Mouse (Mus musculus): ENCODE data around the gene Ppfibp2. TPM values are rescaled to one million over a fixed set of nuclear protein-coding genes. Genes with fewer than 3 reads are reported as not detected.

The Ppfibp2 gene
- polyA plus RNA-seq, 1 experiment: 11.7 TPM

GRCm38 (mm10) chr7:107690426-107691221, 95.6 kb downstream of the Ppfibp2 start:
- Histone ChIP-seq H3K27me3 (ENCODE audit: control insufficient read depth, insufficient read depth, low read length, poor library complexity, severe bottlenecking) (no peaks in the 10 kb centered on the region), H3K4me3 (ENCODE audit: low read depth, low read length) (no peak overlapping the region), H3K4me1 (ENCODE audit: control insufficient read depth, insufficient read depth, low read length) (peaks cover 4% of the 10 kb centered on the region), H3K9ac (ENCODE audit: low read depth, poor library complexity, severe bottlenecking) (no peak overlapping the region), H3K9me3 (replicated peaks; ENCODE audit: control insufficient read depth, insufficient read depth, low read length, poor library complexity, severe bottlenecking) (no peaks in the 10 kb centered on the region), H3K36me3 (ENCODE audit: control insufficient read depth, insufficient read depth, low read length, poor library complexity, severe bottlenecking) (no peaks in the 10 kb centered on the region), H3K27ac (ENCODE audit: insufficient read depth, low read length) (no peak overlapping the region)
- TF ChIP-seq POLR2A (IDR thresholded peaks at IDR 0.05; ENCODE audit: insufficient read depth, low read length) (no peak), CTCF (IDR thresholded peaks at IDR 0.05; ENCODE audit: low read depth, low read length) (no peak), EP300 (IDR thresholded peaks at IDR 0.05; ENCODE audit: insufficient read depth, low read depth, low read length) (no peak)

- no peak overlapping the region for H3K27ac ChIP-seq (ENCODE audit: insufficient read depth, low read length)
- no peak for TF ChIP-seq POLR2A (IDR thresholded peaks at IDR 0.05; ENCODE audit: insufficient read depth, low read length)
- no peak for TF ChIP-seq CTCF (IDR thresholded peaks at IDR 0.05; ENCODE audit: low read depth, low read length)
- no peak for TF ChIP-seq EP300 (IDR thresholded peaks at IDR 0.05; ENCODE audit: insufficient read depth, low read depth, low read length)
- H3K4me1 ChIP-seq (ENCODE audit: control insufficient read depth, insufficient read depth, low read length): no peaks in the 10 kb centered on the region
- H3K4me3 ChIP-seq (ENCODE audit: low read depth, low read length): no peak overlapping the region
- no peaks in the 10 kb centered on the region for H3K27me3 ChIP-seq (ENCODE audit: control insufficient read depth, insufficient read depth, low read length, poor library complexity, severe bottlenecking)
- no peaks in the 10 kb centered on the region for H3K36me3 ChIP-seq (ENCODE audit: control insufficient read depth, insufficient read depth, low read length, poor library complexity, severe bottlenecking)
- H3K9me3 ChIP-seq (replicated peaks; ENCODE audit: control insufficient read depth, insufficient read depth, low read length, poor library complexity, severe bottlenecking): no peaks in the 10 kb centered on the region
- H3K9ac ChIP-seq (ENCODE audit: low read depth, poor library complexity, severe bottlenecking): no peak overlapping the region
Measured at GRCm38 (mm10) chr7:107691493-107691892, 96.5 kb downstream of the Ppfibp2 start.

GRCm38 (mm10) chr7:107694254-107694947, 99.4 kb downstream of the Ppfibp2 start:
- no peak overlapping the region for H3K27ac ChIP-seq (ENCODE audit: insufficient read depth, low read length)
- TF ChIP-seq POLR2A (IDR thresholded peaks at IDR 0.05; ENCODE audit: insufficient read depth, low read length) (no peak), EP300 (IDR thresholded peaks at IDR 0.05; ENCODE audit: insufficient read depth, low read depth, low read length) (no peak), CTCF (IDR thresholded peaks at IDR 0.05; ENCODE audit: low read depth, low read length) (no peak)
- H3K36me3 ChIP-seq (ENCODE audit: control insufficient read depth, insufficient read depth, low read length, poor library complexity, severe bottlenecking): no peaks in the 10 kb centered on the region
- no peaks in the 10 kb centered on the region for H3K4me1 ChIP-seq (ENCODE audit: control insufficient read depth, insufficient read depth, low read length)
- H3K9ac ChIP-seq (ENCODE audit: low read depth, poor library complexity, severe bottlenecking): no peak overlapping the region
- H3K27me3 ChIP-seq (ENCODE audit: control insufficient read depth, insufficient read depth, low read length, poor library complexity, severe bottlenecking): no peaks in the 10 kb centered on the region
- no peak overlapping the region for H3K4me3 ChIP-seq (ENCODE audit: low read depth, low read length)
- no peaks in the 10 kb centered on the region for H3K9me3 ChIP-seq (replicated peaks; ENCODE audit: control insufficient read depth, insufficient read depth, low read length, poor library complexity, severe bottlenecking)

GRCm38 (mm10) chr7:107697066-107697465, 102.1 kb downstream of the Ppfibp2 start:
- Histone ChIP-seq H3K4me1 (ENCODE audit: control insufficient read depth, insufficient read depth, low read length) (no peaks in the 10 kb centered on the region), H3K9me3 (replicated peaks; ENCODE audit: control insufficient read depth, insufficient read depth, low read length, poor library complexity, severe bottlenecking) (no peaks in the 10 kb centered on the region), H3K27me3 (ENCODE audit: control insufficient read depth, insufficient read depth, low read length, poor library complexity, severe bottlenecking) (no peaks in the 10 kb centered on the region), H3K36me3 (ENCODE audit: control insufficient read depth, insufficient read depth, low read length, poor library complexity, severe bottlenecking) (no peaks in the 10 kb centered on the region), H3K27ac (ENCODE audit: insufficient read depth, low read length) (no peak overlapping the region), H3K9ac (ENCODE audit: low read depth, poor library complexity, severe bottlenecking) (no peak overlapping the region), H3K4me3 (ENCODE audit: low read depth, low read length) (no peak overlapping the region)
- TF ChIP-seq EP300 (IDR thresholded peaks at IDR 0.05; ENCODE audit: insufficient read depth, low read depth, low read length): no peak
- no peak for TF ChIP-seq POLR2A (IDR thresholded peaks at IDR 0.05; ENCODE audit: insufficient read depth, low read length)
- TF ChIP-seq CTCF (IDR thresholded peaks at IDR 0.05; ENCODE audit: low read depth, low read length): no peak

GRCm38 (mm10) chr7:107699926-107700325, 104.9 kb downstream of the Ppfibp2 start:
- Histone ChIP-seq H3K9me3 (replicated peaks; ENCODE audit: control insufficient read depth, insufficient read depth, low read length, poor library complexity, severe bottlenecking) (no peaks in the 10 kb centered on the region), H3K27me3 (ENCODE audit: control insufficient read depth, insufficient read depth, low read length, poor library complexity, severe bottlenecking) (no peaks in the 10 kb centered on the region), H3K9ac (ENCODE audit: low read depth, poor library complexity, severe bottlenecking) (no peak overlapping the region), H3K4me3 (ENCODE audit: low read depth, low read length) (no peak overlapping the region), H3K36me3 (ENCODE audit: control insufficient read depth, insufficient read depth, low read length, poor library complexity, severe bottlenecking) (no peaks in the 10 kb centered on the region), H3K4me1 (ENCODE audit: control insufficient read depth, insufficient read depth, low read length) (peaks cover 2% of the 10 kb centered on the region), H3K27ac (ENCODE audit: insufficient read depth, low read length) (no peak overlapping the region)
- TF ChIP-seq CTCF (IDR thresholded peaks at IDR 0.05; ENCODE audit: low read depth, low read length) (no peak), POLR2A (IDR thresholded peaks at IDR 0.05; ENCODE audit: insufficient read depth, low read length) (no peak), EP300 (IDR thresholded peaks at IDR 0.05; ENCODE audit: insufficient read depth, low read depth, low read length) (no peak)

GRCm38 (mm10) chr7:107700646-107701045, 105.6 kb downstream of the Ppfibp2 start:
- H3K27me3 ChIP-seq (ENCODE audit: control insufficient read depth, insufficient read depth, low read length, poor library complexity, severe bottlenecking): no peaks in the 10 kb centered on the region
- TF ChIP-seq CTCF (IDR thresholded peaks at IDR 0.05; ENCODE audit: low read depth, low read length) (no peak), EP300 (IDR thresholded peaks at IDR 0.05; ENCODE audit: insufficient read depth, low read depth, low read length) (no peak), POLR2A (IDR thresholded peaks at IDR 0.05; ENCODE audit: insufficient read depth, low read length) (no peak)
- no peak overlapping the region for H3K4me3 ChIP-seq (ENCODE audit: low read depth, low read length)
- no peak overlapping the region for H3K9ac ChIP-seq (ENCODE audit: low read depth, poor library complexity, severe bottlenecking)
- no peaks in the 10 kb centered on the region for H3K36me3 ChIP-seq (ENCODE audit: control insufficient read depth, insufficient read depth, low read length, poor library complexity, severe bottlenecking)
- no peaks in the 10 kb centered on the region for H3K9me3 ChIP-seq (replicated peaks; ENCODE audit: control insufficient read depth, insufficient read depth, low read length, poor library complexity, severe bottlenecking)
- H3K4me1 ChIP-seq (ENCODE audit: control insufficient read depth, insufficient read depth, low read length): peaks cover 2% of the 10 kb centered on the region
- H3K27ac ChIP-seq (ENCODE audit: insufficient read depth, low read length): no peak overlapping the region
